Mouse (Mus musculus) forelimb bud, embryonic 11.5 days (tissue): Measurements from ENCODE around the gene March10.
A peak's percentile ranks its signal among the peaks of the same experiment; 100 is the strongest.

ENCODE experiments used
- DNase-seq: peaks from one replicate; pipeline ENCODE4 v3.0.0-alpha.2; 2012; ENCODE audit warnings: low read depth, low spot score

Gene March10

GRCm38 (mm10) chr11:105352954-105353890 lies 103.3 kb downstream of the March10 start:
- no peak for DNase-seq

GRCm38 (mm10) chr11:105352152-105352551 lies 104.4 kb downstream of the March10 start:
- DNase-seq, result no peak

- no peak for DNase-seq
These were observed 105.9 kb downstream of the March10 start for GRCm38 (mm10) chr11:105350643-105351042.

GRCm38 (mm10) chr11:105349780-105350324 lies 106.7 kb downstream of the March10 start:
- no peak for DNase-seq

- no peak for DNase-seq
These were observed 108.0 kb downstream of the March10 start for GRCm38 (mm10) chr11:105348495-105348982.

- peak; percentile 76 for DNase-seq
These were observed 109.1 kb downstream of the March10 start for GRCm38 (mm10) chr11:105347162-105348161.

- DNase-seq, result peak; percentile 37
These were observed 111.3 kb downstream of the March10 start for GRCm38 (mm10) chr11:105345284-105345683.

- DNase-seq, result no peak
These were observed 117.7 kb downstream of the March10 start for GRCm38 (mm10) chr11:105338596-105339390.

- no peak for DNase-seq
These were observed 122.5 kb downstream of the March10 start for GRCm38 (mm10) chr11:105333867-105334670.

- DNase-seq, result peak; percentile 35
These were observed 124.1 kb downstream of the March10 start for GRCm38 (mm10) chr11:105332468-105332867.

- DNase-seq, result no peak
These were observed 124.8 kb downstream of the March10 start for GRCm38 (mm10) chr11:105331732-105332131.

GRCm38 (mm10) chr11:105331129-105331528 lies 125.4 kb downstream of the March10 start:
- no peak for DNase-seq

GRCm38 (mm10) chr11:105329962-105330361 lies 126.6 kb downstream of the March10 start:
- no peak for DNase-seq

GRCm38 (mm10) chr11:105327101-105327500 lies 129.4 kb downstream of the March10 start:
- no peak for DNase-seq

- DNase-seq, result no peak
These were observed 133.0 kb downstream of the March10 start for GRCm38 (mm10) chr11:105323530-105323929.

- no peak for DNase-seq
These were observed 135.4 kb downstream of the March10 start for GRCm38 (mm10) chr11:105321090-105321489.

GRCm38 (mm10) chr11:105317769-105318168 lies 138.8 kb downstream of the March10 start:
- no peak for DNase-seq

GRCm38 (mm10) chr11:105316121-105316520 lies 140.4 kb downstream of the March10 start:
- DNase-seq, result no peak

GRCm38 (mm10) chr11:105315296-105315695 lies 141.2 kb downstream of the March10 start:
- no peak for DNase-seq

- no peak for DNase-seq
These were observed 142.9 kb downstream of the March10 start for GRCm38 (mm10) chr11:105313633-105314014.
